Mouse (Mus musculus) heart, postnatal 10 days (tissue): Measurements from ENCODE around the gene Atp23. TPM values are rescaled to one million over a fixed set of nuclear protein-coding genes. Genes with fewer than 3 reads are reported as not detected.

Source experiments
- DNase-seq, 2 experiments: peaks; one replicate each; pipeline ENCODE4 v3.0.0; 2021
- intact Hi-C: fragments of 180-260 bp; cut with DNase I; formaldehyde crosslinking; loops from one replicate; pipeline ENCODE4 v1.15.1; 2025
- total RNA-seq, 2 experiments: library from RNA; stranded (reverse); gene quantifications; 2 replicates each; pipeline ENCODE4 v1.2.3; 2021

Atp23 gene
- total RNA-seq, 2 experiments from 2014 or later, result 2.4 to 4.0 TPM

- intact Hi-C loops, result loop anchor here (1.0 kb wide), 2 partner anchors 71 to 111 kb away; partner anchors contain the start of gene Tsfm
Measured at GRCm38 (mm10) chr10:126919067-126919466, 17.9 kb upstream of the Atp23 start.

GRCm38 (mm10) chr10:126914288-126914687, 13.1 kb upstream of the Atp23 start:
- intact Hi-C loops, result no loop called here
- no peak for DNase-seq

More at GRCm38 (mm10) chr10:126919067-126919466, 17.9 kb upstream of the Atp23 start:
- peak; percentile 93 to 98 for DNase-seq

- intact Hi-C loops, result no loop called here
- DNase-seq, result no peak
Measured at GRCm38 (mm10) chr10:126911479-126911878, 10.3 kb upstream of the Atp23 start.

- DNase-seq, result no peak
- intact Hi-C loops, result no loop called here
Measured at GRCm38 (mm10) chr10:126906811-126907210, 5.7 kb upstream of the Atp23 start.

GRCm38 (mm10) chr10:126905650-126906075, 4.5 kb upstream of the Atp23 start:
- intact Hi-C loops, result no loop called here
- DNase-seq, result peak; percentile 95 to 96

GRCm38 (mm10) chr10:126905086-126905485, 3.9 kb upstream of the Atp23 start:
- intact Hi-C loops, result no loop called here
- DNase-seq, result no peak

- no peak for DNase-seq
- intact Hi-C loops, result no loop called here
Measured at GRCm38 (mm10) chr10:126904221-126904620, 3.1 kb upstream of the Atp23 start.

GRCm38 (mm10) chr10:126901488-126901843, 311 bp upstream of the Atp23 start:
- intact Hi-C loops, result no loop called here
- no peak for DNase-seq

GRCm38 (mm10) chr10:126895891-126896290, 5.3 kb downstream of the Atp23 start:
- DNase-seq, result no peak
- intact Hi-C loops, result no loop called here

GRCm38 (mm10) chr10:126894061-126894460, 7.1 kb downstream of the Atp23 start:
- intact Hi-C loops, result no loop called here
- no peak for DNase-seq

- intact Hi-C loops, result no loop called here
- no peak for DNase-seq
Measured at GRCm38 (mm10) chr10:126893145-126893544, 8.0 kb downstream of the Atp23 start.

- no peak for DNase-seq
Measured at GRCm38 (mm10) chr10:126873755-126874154, 27.4 kb downstream of the Atp23 start.

GRCm38 (mm10) chr10:126872256-126872655, 28.9 kb downstream of the Atp23 start:
- DNase-seq, result no peak
- intact Hi-C loops, result loop anchor here (5.0 kb wide), 1 partner anchor 340 kb away; no protein-coding TSS in a partner anchor

More at GRCm38 (mm10) chr10:126873755-126874154, 27.4 kb downstream of the Atp23 start:
- intact Hi-C loops, result loop anchor here (5.0 kb wide), 1 partner anchor 341 kb away; no protein-coding TSS in a partner anchor

GRCm38 (mm10) chr10:126869372-126870318, 31.5 kb downstream of the Atp23 start:
- peak; percentile 67 to 82 for DNase-seq
- intact Hi-C loops, result loop anchor here (5.0 to 10.0 kb wide), 5 partner anchors 237 to 1142 kb away; no protein-coding TSS in a partner anchor

GRCm38 (mm10) chr10:126865284-126865683, 35.9 kb downstream of the Atp23 start:
- DNase-seq, result no peak
- intact Hi-C loops, result loop anchor here (5.0 to 10.0 kb wide), 4 partner anchors 233 to 1138 kb away; no protein-coding TSS in a partner anchor

- intact Hi-C loops, result loop anchor here (10.0 kb wide), 1 partner anchor 1077 kb away; no protein-coding TSS in a partner anchor
- no peak for DNase-seq
Measured at GRCm38 (mm10) chr10:126862193-126862592, 39.0 kb downstream of the Atp23 start.

GRCm38 (mm10) chr10:126853286-126853685, 47.9 kb downstream of the Atp23 start:
- intact Hi-C loops, result no loop called here

GRCm38 (mm10) chr10:126845309-126845911, 55.7 kb downstream of the Atp23 start:
- no peak for DNase-seq
- intact Hi-C loops, result no loop called here

More at GRCm38 (mm10) chr10:126853286-126853685, 47.9 kb downstream of the Atp23 start:
- no peak for DNase-seq

GRCm38 (mm10) chr10:126844689-126845088, 56.5 kb downstream of the Atp23 start:
- intact Hi-C loops, result no loop called here
- DNase-seq, result peak in 1 of 2 experiments; percentile 22

GRCm38 (mm10) chr10:126840266-126840665, 60.9 kb downstream of the Atp23 start:
- intact Hi-C loops, result no loop called here
- no peak for DNase-seq

GRCm38 (mm10) chr10:126833006-126833405, 68.1 kb downstream of the Atp23 start:
- intact Hi-C loops, result no loop called here
- peak in 1 of 2 experiments; percentile 20 for DNase-seq
